9 mouse cellular contexts compared by ENCODE assay signal in genomic region chr7:123462070-123462501, GRCm38 (mm10). TPM values are rescaled to one million over a fixed set of nuclear protein-coding genes. Genes with fewer than 3 reads are reported as not detected.
DNase-seq lines count a peak whose midpoint lies in the region; ATAC-seq lines count a peak whose summit lies in the region.
"Had no signal": no experiment of that assay in that cellular context is flagged by ENCODE, and none has a peak within 500 bp of the region (broad histone marks: within the 10 kb centered on the region; RNA-seq: fewer than 3 reads in every experiment).

Gene Aqp8, plus strand, starts transcription at chr7:123462291.

- H3K4me1 ChIP-seq in liver, embryonic 16.5 days (ENCODE audit: control insufficient read depth, low read depth, low read length): peaks cover 57% of the 10 kb centered on the region
- no peaks in the 10 kb centered on the region for H3K4me1 ChIP-seq in stomach, embryonic 15.5 days
- no peaks in the 10 kb centered on the region for H3K4me1 ChIP-seq in neural tube, embryonic 15.5 days

- no peaks in the 10 kb centered on the region for H3K9me3 ChIP-seq in liver, embryonic 16.5 days (replicated peaks; ENCODE audit: control insufficient read depth, low read length)
- H3K9me3 ChIP-seq in stomach, embryonic 15.5 days: no peaks in the 10 kb centered on the region
- no peaks in the 10 kb centered on the region for H3K9me3 ChIP-seq in neural tube, embryonic 15.5 days (replicated peaks)

- H3K27ac ChIP-seq in liver, embryonic 16.5 days (ENCODE audit: low read length): peak within 1 kb of the TSS; percentile 79
- H3K27ac ChIP-seq in stomach, embryonic 15.5 days: no peak within 1 kb of the TSS
- H3K27ac ChIP-seq in neural tube, embryonic 15.5 days (replicated peaks): no peak within 1 kb of the TSS

- H3K9ac ChIP-seq in liver, embryonic 16.5 days (ENCODE audit: low read depth, low read length): peak within 1 kb of the TSS; percentile 41
- H3K9ac ChIP-seq in stomach, embryonic 15.5 days: no peak within 1 kb of the TSS
- no peak within 1 kb of the TSS for H3K9ac ChIP-seq in neural tube, embryonic 15.5 days (replicated peaks)

- peak within 1 kb of the TSS; percentile 46 for H3K4me2 ChIP-seq in liver, embryonic 16.5 days (ENCODE audit: low read depth, low read length)
- no peak within 1 kb of the TSS for H3K4me2 ChIP-seq in stomach, embryonic 15.5 days
- no peak within 1 kb of the TSS for H3K4me2 ChIP-seq in neural tube, embryonic 15.5 days

- intact Hi-C loops in heart, postnatal 25 days (cut with DNase I): loop anchor here (5.0 to 10.0 kb wide), 2 partner anchors 417 to 515 kb away; no protein-coding TSS in a partner anchor

- 8% methylated on average over 9 of the region's 9 CpGs for WGBS in liver, embryonic 16.5 days (ENCODE audit: insufficient replicate concordance)
- WGBS in stomach, embryonic 15.5 days: 60% methylated on average over 9 of the region's 9 CpGs
- WGBS in neural tube, embryonic 15.5 days: 70% methylated on average over 9 of the region's 9 CpGs

- no peaks in the 10 kb centered on the region for H3K36me3 ChIP-seq in liver, embryonic 16.5 days (ENCODE audit: control insufficient read depth, insufficient read depth)
- H3K36me3 ChIP-seq in stomach, embryonic 15.5 days: no peaks in the 10 kb centered on the region
- H3K36me3 ChIP-seq in neural tube, embryonic 15.5 days: no peaks in the 10 kb centered on the region

- DNase-seq in embryo, embryonic 10 days (ENCODE audit: low spot score): peak; percentile 17
- no peak for DNase-seq in embryo, embryonic 10.5 days (ENCODE audit: low spot score)
- peak; percentile 95 for DNase-seq in c-Kit-positive CD71-positive TER-119-negative erythroid progenitor cells, embryonic 14.5 days (ENCODE audit: low read depth)
- peak; percentile 8 for DNase-seq in heart, postnatal 25 days (ENCODE audit: low spot score)
- DNase-seq in layer of hippocampus, adult 18-20 months (ENCODE audit: low spot score in 2 of 2): no peak

- peak within 1 kb of the TSS; percentile 43 for H3K4me3 ChIP-seq in liver, embryonic 16.5 days (ENCODE audit: low read depth, low read length)
- H3K4me3 ChIP-seq in stomach, embryonic 15.5 days (replicated peaks): peak within 1 kb of the TSS; percentile 14; the same call in 1 of the 2 replicates
- H3K4me3 ChIP-seq in neural tube, embryonic 15.5 days (replicated peaks): no peak within 1 kb of the TSS

- ATAC-seq in liver, embryonic 16.5 days (ENCODE audit: low read depth): peak; percentile 86
- peak; percentile 86 for ATAC-seq in stomach, embryonic 15.5 days (ENCODE audit: insufficient read depth, low FRiP score, low read depth)
- no peak for ATAC-seq in neural tube, embryonic 15.5 days (ENCODE audit: low FRiP score)

- H3K27me3 ChIP-seq in liver, embryonic 16.5 days (ENCODE audit: control insufficient read depth, insufficient read depth, low read depth, low read length): no peaks in the 10 kb centered on the region
- no peaks in the 10 kb centered on the region for H3K27me3 ChIP-seq in stomach, embryonic 15.5 days (replicated peaks)
- peaks cover 4% of the 10 kb centered on the region; the same call in 1 of the 2 replicates for H3K27me3 ChIP-seq in neural tube, embryonic 15.5 days (replicated peaks)

RNA-seq across cellular contexts. Expression of gene Aqp8, which starts in this region (rescaled TPM):
- 1 to 10 TPM; 1.7 to 2.0 TPM for total RNA-seq in heart, postnatal 25 days (2021)
- 86.1 and 125 TPM in 2 replicates for polyA plus RNA-seq in liver, embryonic 16.5 days (2015; fragmentation: Nextera tagmentation; extraction: Ambion mirVana)
- 27.3 and 35.6 TPM in 2 replicates for polyA plus RNA-seq in stomach, embryonic 15.5 days (2015; fragmentation: Nextera tagmentation; extraction: Ambion mirVana)
- polyA plus RNA-seq in neural tube, embryonic 15.5 days (2015; fragmentation: Nextera tagmentation; extraction: Ambion mirVana): 0.15 TPM in 1 of 2 replicates, not detected in the other
- total RNA-seq in layer of hippocampus, adult 18-20 months (2021): not detected
- total RNA-seq: CH12.LX had no signal

Comparison
In these comparisons a context has a peak if more than half of its experiments do, and no peak if none do; other contexts are left out.
1. RNA of gene Aqp8 (polyA plus RNA-seq): 86.1 to 125 TPM in liver, embryonic 16.5 days and 27.3 to 35.6 TPM in stomach, embryonic 15.5 days; 0.15 TPM in neural tube, embryonic 15.5 days; every median in the first group is over 10 times any median in the second.
2. DNase-seq: peak in embryo, embryonic 10 days (single experiment), c-Kit-positive CD71-positive TER-119-negative erythroid progenitor cells, embryonic 14.5 days (single experiment) and heart, postnatal 25 days (single experiment); none in embryo, embryonic 10.5 days (single experiment) and layer of hippocampus, adult 18-20 months (0 of 2).